Mouse (Mus musculus) kidney, adult 2 months (tissue): ENCODE data around the gene Tlr8.

Source experiments
- CTCF ChIP-seq: fragments of 200-500 bp; conservative IDR thresholded peaks from 2 replicates; pipeline ENCODE4 v1.5.1; 2011; ENCODE audit warnings: low read depth, mild to moderate bottlenecking, control low read depth, low read length, moderate library complexity, mixed read lengths; ENCODE audit not compliant: insufficient read depth, insufficient read length
- POLR2A ChIP-seq: fragments of 200-500 bp; IDR thresholded peaks from one replicate; pipeline ENCODE4 v1.6.1; 2011; ENCODE audit warnings: low read depth, low read length, control low read depth

GRCm38 (mm10) chrX:167212707-167213106, 51.4 kb downstream of the Tlr8 start:
- TF ChIP-seq CTCF (peak; percentile 43; the same call in 1 of the 2 replicates), POLR2A (no peak)
